Mouse (Mus musculus) thymus, adult 2 months (tissue): Measurements from ENCODE around the gene Taok3. TPM values are rescaled to one million over a fixed set of nuclear protein-coding genes. Genes with fewer than 3 reads are reported as not detected.

Experiments
- DNase-seq: peaks from one replicate; pipeline ENCODE4 v3.0.0; 2021
- H3K27ac ChIP-seq: fragments of 200-500 bp; 2 replicates; pipeline ENCODE4 v1.5.1; 2012; ENCODE audit warnings: low read length, control low read depth; ENCODE audit not compliant: control insufficient read depth, insufficient read depth
- H3K27me3 ChIP-seq: fragments of 200-500 bp; 2 replicates; pipeline ENCODE4 v1.6.1; 2012; ENCODE audit warnings: mild to moderate bottlenecking, low read length, moderate library complexity, mixed read lengths; ENCODE audit not compliant: control insufficient read depth, insufficient read depth
- H3K36me3 ChIP-seq: fragments of 200-500 bp; 2 replicates; pipeline ENCODE4 v1.6.1; 2012; ENCODE audit warnings: mild to moderate bottlenecking, low read length, moderate library complexity; ENCODE audit not compliant: control insufficient read depth, insufficient read depth
- H3K4me1 ChIP-seq: fragments of 200-500 bp; replicated peaks from 2 replicates; pipeline ENCODE4 v1.6.1; 2012; ENCODE audit warnings: low read length; ENCODE audit not compliant: control insufficient read depth, insufficient read depth
- H3K4me3 ChIP-seq: fragments of 200-500 bp; 2 replicates; pipeline ENCODE4 v1.5.1; 2012; ENCODE audit warnings: mild to moderate bottlenecking, low read length, control low read depth, moderate library complexity; ENCODE audit not compliant: control insufficient read depth, insufficient read depth
- CTCF ChIP-seq: fragments of 200-500 bp; IDR thresholded peaks from 2 replicates; pipeline ENCODE4 v1.5.1; 2012; ENCODE audit warnings: mild to moderate bottlenecking, control low read depth, low read length, moderate library complexity, borderline replicate concordance; ENCODE audit not compliant: control insufficient read depth, poor library complexity, insufficient read depth; ENCODE audit errors: extremely low read depth
- POLR2A ChIP-seq: fragments of 200-500 bp; IDR thresholded peaks from 2 replicates; pipeline ENCODE4 v1.6.1; 2012; ENCODE audit warnings: mild to moderate bottlenecking, low read length, control low read depth, moderate library complexity; ENCODE audit not compliant: control insufficient read depth, poor library complexity, insufficient read depth; ENCODE audit errors: extremely low read depth
- WGBS: fragments of 180-500 bp; shearing (Covaris S2); methylation state at CpG from one replicate; pipeline ENCODE4 v1.1.7; 2018; 5-methylcytosine and 5-hydroxymethylcytosine counted together
- polyA plus RNA-seq: library from polyadenylated mRNA; depleted of rRNA; stranded (reverse); fragments of >200 nt; gene quantifications from 2 replicates; pipeline ENCODE4 v1.2.3, GENCODE M21; 2012

The Taok3 gene
- polyA plus RNA-seq, 1 experiment, result 43.5 TPM

DNA sequence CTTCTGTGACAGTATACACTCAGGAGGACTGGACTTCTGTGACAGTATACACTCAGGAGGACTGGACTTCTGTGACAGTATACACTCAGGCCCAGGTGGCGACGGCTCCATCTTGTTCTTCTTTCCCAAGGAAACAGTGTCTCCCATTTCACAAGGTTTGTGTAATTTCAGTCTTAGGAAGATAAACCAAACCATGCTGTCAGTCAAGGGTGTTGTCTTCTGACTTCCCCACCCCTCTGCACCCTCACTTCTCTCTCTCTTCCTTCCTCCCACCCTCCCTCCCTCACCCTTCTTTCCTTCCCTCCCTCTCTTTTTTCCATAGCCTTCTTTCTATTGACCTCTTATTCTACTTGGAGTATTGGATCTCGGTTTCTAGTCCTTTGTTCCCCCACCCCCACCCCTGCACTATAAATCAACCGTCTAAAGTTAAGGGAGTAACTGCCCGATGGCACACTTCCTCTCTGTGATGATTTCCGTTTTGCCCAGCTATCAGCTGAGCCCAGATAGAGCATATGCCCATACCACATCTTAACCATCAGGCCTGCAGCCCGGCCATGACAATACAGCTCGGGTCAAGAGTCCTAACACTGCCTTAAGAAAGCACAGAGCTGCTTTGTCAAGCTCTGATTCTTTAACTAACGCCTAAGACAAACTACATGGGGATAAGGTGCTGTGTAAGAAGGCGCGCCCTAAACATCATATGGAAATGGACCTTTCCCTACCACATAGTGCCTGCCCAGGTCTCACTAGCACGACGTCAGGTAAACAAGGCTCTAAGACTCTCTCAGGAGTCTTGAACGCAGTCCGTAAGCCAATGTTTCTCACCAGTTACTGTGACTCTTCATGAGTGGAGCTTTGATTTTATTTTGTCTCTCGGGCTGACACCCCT, 29.4 kb downstream of the Taok3 start:
- H3K4me3 ChIP-seq, result no peak overlapping the region
- 47% methylated on average over 16 of the region's 16 CpGs for WGBS
- no peaks in the 10 kb centered on the region for H3K27me3 ChIP-seq

DNA sequence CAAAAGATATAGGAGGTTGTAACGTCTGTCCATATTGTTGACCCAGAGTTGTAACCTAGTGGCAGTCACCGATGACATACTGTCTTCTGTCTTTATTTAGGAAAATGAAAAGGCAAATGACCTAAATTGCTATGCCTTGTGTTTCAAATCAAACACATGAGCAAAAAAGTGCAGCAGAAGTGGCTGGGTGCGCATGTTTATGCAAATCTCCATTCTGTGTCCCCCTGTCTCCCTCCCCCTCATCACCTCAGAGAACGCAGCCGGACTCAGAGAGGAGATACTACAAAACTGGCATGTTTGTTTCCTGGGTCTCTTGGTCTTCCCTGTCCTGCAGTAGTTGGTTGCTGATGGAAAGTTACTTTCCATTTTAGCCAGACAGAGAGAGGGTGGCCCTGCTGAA, 30.1 kb downstream of the Taok3 start:
- H3K36me3 ChIP-seq, result no peaks in the 10 kb centered on the region; the same call in none of the 2 replicates

More for the DNA sequence above, 29.4 kb downstream of the Taok3 start:
- Histone ChIP-seq H3K27ac (peak overlapping the region; percentile 10; the same call in 1 of the 2 replicates), H3K36me3 (no peaks in the 10 kb centered on the region; the same call in none of the 2 replicates), H3K4me1 (peaks cover 13% of the 10 kb centered on the region)
- TF ChIP-seq CTCF (no peak), POLR2A (no peak)
- no peak for DNase-seq

GRCm38 (mm10) chr5:117152944-117153343, 33.0 kb downstream of the Taok3 start:
- no peak for DNase-seq
- Histone ChIP-seq H3K27ac (no peak overlapping the region), H3K36me3 (no peaks in the 10 kb centered on the region; the same call in none of the 2 replicates), H3K4me1 (peaks cover 7% of the 10 kb centered on the region), H3K27me3 (no peaks in the 10 kb centered on the region), H3K4me3 (no peak overlapping the region)
- TF ChIP-seq CTCF (no peak), POLR2A (no peak)

More for the DNA sequence above, 30.1 kb downstream of the Taok3 start:
- no peak overlapping the region for H3K4me3 ChIP-seq
- TF ChIP-seq POLR2A, result no peak
- H3K4me1 ChIP-seq, result peaks cover 11% of the 10 kb centered on the region
- no peaks in the 10 kb centered on the region for H3K27me3 ChIP-seq
- DNase-seq, result no peak
- 91% methylated on average over 5 of the region's 5 CpGs for WGBS
- H3K27ac ChIP-seq, result no peak overlapping the region

DNA sequence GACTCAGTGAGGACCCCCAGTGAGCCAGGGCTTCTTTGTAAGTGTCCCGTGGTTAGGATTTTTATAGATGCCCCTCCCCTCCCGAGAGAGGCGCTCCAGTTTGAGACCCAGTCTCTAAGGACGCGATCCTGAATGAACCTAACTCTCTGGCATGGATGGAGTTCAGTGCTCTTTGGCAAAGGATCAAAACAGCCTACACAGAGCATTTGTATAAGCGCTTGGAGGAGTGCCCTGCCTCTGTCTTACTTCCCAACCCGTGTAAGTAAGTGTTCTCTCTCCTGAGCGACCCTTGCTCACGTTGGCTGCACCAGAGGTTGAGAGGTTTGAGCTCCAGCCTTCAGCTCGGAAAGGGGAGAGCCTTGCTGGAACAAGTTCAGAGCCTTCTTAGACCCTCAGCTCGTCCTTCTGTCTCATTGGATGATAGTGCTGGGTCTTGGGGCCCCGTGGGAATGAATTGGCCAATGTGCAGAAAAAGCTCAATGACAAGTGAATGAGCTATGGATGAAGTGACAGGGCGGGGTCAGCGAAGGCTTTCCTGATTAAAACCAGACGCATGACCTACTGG, 33.7 kb downstream of the Taok3 start:
- no peak for TF ChIP-seq CTCF
- TF ChIP-seq POLR2A, result no peak
- H3K27me3 ChIP-seq, result no peaks in the 10 kb centered on the region
- H3K27ac ChIP-seq, result no peak overlapping the region
- peaks cover 4% of the 10 kb centered on the region for H3K4me1 ChIP-seq
- no peaks in the 10 kb centered on the region; the same call in none of the 2 replicates for H3K36me3 ChIP-seq
- no peak for DNase-seq
- 95% methylated on average over 15 of the region's 15 CpGs for WGBS
- no peak overlapping the region for H3K4me3 ChIP-seq

DNA sequence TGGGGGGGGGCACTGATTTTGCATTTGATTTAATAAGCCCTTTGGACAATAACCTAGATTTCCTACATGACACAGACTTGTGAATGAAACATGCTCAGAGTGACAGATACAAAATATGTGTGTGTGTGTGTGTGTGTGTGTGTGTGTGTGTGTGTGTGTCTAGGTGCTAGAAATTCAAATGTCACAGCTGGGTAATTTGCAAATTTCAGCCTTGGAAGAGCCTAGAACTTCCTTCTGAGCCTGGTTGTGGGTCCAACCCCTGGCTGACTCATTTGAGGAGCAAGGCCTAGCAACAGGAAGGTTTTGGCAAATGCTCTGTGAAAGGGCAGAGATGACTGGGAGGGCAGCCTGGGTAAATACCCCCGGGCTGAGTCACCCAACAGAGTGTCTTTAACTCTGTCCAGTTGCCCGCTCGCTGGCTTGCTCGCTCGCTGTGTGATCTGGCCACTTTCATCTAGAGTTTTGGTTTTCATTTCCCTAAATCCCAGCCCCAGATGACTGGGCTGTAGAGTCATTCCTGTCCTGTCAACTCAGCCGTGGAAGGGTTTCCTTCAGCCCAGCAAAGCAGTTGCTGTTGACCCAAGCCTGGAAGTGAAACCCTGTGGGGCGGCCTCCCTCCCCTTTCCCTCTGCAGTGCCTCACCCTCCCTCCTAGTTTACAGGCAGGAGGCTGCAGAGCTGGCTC, 38.5 kb downstream of the Taok3 start:
- H3K4me1 ChIP-seq, result no peaks in the 10 kb centered on the region
- no peak for DNase-seq
- H3K27me3 ChIP-seq, result no peaks in the 10 kb centered on the region
- WGBS, result 94% methylated on average over 7 of the region's 7 CpGs
- H3K27ac ChIP-seq, result no peak overlapping the region
- TF ChIP-seq CTCF, result no peak
- no peak overlapping the region for H3K4me3 ChIP-seq
- H3K36me3 ChIP-seq, result no peaks in the 10 kb centered on the region; the same call in 1 of the 2 replicates

GRCm38 (mm10) chr5:117159326-117159725, 39.4 kb downstream of the Taok3 start:
- Histone ChIP-seq H3K27ac (peak overlapping the region; percentile 34; the same call in 1 of the 2 replicates), H3K27me3 (no peaks in the 10 kb centered on the region), H3K36me3 (no peaks in the 10 kb centered on the region), H3K4me3 (no peak overlapping the region), H3K4me1 (no peaks in the 10 kb centered on the region)
- no peak for DNase-seq
- no peak for TF ChIP-seq CTCF
- TF ChIP-seq POLR2A, result no peak
- WGBS, result 88% methylated on average over 8 of the region's 8 CpGs
